Mouse (Mus musculus): ENCODE data around the gene Ablim1.

Gene Ablim1

DNA sequence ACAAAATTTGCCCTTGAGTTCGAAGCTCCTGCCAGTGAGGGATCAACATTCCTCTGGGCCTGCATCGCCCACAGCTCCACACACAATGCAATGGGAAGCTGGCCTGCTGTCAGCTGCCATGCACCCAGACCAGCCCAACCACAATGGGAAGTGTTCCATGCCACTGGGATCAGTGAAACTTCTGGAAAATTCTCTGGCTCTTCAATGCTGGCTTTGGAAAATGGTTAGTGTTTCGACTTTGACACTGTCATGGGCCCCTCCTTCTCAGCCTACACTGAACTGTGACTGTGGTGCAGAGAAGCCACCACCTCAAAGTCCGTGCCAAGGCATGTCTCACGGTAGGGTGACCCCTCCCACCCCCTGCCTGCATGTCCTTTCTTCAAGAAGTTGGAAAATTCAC lies 125.3 kb downstream of the Ablim1 start:
- TF ChIP-seq GATA4 (IDR thresholded peaks at IDR 0.05; ENCODE audit: insufficient replicate concordance, low read length): no peak

- TF ChIP-seq GATA4 (IDR thresholded peaks at IDR 0.05; ENCODE audit: insufficient replicate concordance, low read length): no peak
These were observed 126.2 kb downstream of the Ablim1 start for GRCm38 (mm10) chr19:57188553-57188952.

DNA sequence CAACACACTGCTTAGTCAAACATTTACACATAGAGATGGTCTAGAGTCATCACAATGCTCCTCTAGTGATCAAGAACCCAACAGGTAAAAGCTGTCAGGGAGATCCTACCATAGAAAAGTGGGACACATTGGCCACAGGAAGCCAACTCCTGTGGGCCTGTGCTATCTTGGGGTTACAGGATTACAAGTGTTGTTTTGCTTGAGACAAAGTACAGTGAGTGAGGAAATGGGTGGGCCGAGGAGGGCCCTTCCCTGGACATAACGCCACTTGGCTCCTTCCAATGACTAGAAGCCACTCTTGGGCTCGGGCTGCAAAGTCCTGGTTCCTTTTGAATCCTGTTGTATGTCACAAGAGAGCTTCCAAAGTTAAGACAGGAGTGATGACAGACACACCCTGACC lies 129.7 kb downstream of the Ablim1 start:
- no peak for TF ChIP-seq GATA4 (IDR thresholded peaks at IDR 0.05; ENCODE audit: insufficient replicate concordance, low read length)

- no peak for TF ChIP-seq GATA4 (IDR thresholded peaks at IDR 0.05; ENCODE audit: insufficient replicate concordance, low read length)
These were observed 131.6 kb downstream of the Ablim1 start for GRCm38 (mm10) chr19:57182938-57183720.

DNA sequence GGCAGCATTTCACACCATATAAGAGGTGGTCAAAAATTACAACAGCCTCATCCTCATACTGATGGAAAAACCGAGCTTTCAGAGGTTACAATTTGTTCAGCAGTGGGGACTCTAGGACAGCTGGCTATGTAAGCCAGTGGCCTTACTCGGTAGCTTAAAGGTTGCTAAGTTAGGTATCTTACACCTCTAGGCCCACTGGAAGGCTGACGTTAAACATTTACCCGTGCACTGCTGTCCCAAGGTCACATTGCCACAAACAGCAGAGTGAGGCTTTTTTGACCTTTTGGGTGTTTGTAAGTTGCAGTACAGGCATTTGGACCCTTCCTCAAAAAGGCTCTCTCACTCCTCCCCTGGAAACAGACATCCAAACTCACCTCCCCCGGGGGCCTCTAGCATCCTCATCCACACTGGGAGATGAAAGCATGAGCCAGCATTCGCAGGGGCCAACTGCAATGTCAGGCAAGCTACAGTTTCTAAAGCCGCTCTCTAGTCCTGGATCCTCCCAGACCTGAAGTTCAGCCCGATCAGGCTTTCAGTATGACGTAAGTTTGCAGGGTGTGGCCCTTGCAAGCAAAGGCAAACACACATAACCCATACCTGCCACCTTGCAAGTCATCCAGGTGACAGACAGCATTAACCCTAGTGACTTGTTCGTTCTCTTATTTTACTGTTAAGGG lies 132.7 kb downstream of the Ablim1 start:
- TF ChIP-seq GATA4 (IDR thresholded peaks at IDR 0.05; ENCODE audit: insufficient replicate concordance, low read length): no peak

GRCm38 (mm10) chr19:57181317-57181716 lies 133.4 kb downstream of the Ablim1 start:
- TF ChIP-seq GATA4 (IDR thresholded peaks at IDR 0.05; ENCODE audit: insufficient replicate concordance, low read length): no peak

DNA sequence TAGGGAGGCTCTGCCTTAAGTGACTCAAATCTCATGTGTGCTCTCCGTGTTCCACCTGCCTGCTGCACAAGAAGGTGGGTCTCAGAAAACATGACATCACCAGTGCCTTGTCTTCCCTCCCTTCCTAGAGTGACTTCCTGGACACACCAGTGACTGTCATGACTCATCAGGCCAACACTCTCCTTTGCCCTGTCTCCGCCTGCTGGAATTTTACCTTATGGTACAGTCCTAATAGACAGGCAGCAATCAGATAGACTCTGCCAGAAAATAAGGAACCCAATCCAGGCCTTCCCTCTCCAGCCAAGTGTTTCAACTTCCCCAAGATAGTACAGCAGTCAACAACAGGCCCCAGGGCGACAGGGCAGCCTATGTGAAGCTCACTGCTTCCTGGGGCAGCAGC lies 133.8 kb downstream of the Ablim1 start:
- no peak for TF ChIP-seq GATA4 (IDR thresholded peaks at IDR 0.05; ENCODE audit: insufficient replicate concordance, low read length)

- TF ChIP-seq GATA4 (IDR thresholded peaks at IDR 0.05; ENCODE audit: insufficient replicate concordance, low read length): no peak
These were observed 134.4 kb downstream of the Ablim1 start for GRCm38 (mm10) chr19:57180333-57180732.

- TF ChIP-seq GATA4 (IDR thresholded peaks at IDR 0.05; ENCODE audit: insufficient replicate concordance, low read length): no peak
These were observed 135.4 kb downstream of the Ablim1 start for GRCm38 (mm10) chr19:57179269-57179668.

DNA sequence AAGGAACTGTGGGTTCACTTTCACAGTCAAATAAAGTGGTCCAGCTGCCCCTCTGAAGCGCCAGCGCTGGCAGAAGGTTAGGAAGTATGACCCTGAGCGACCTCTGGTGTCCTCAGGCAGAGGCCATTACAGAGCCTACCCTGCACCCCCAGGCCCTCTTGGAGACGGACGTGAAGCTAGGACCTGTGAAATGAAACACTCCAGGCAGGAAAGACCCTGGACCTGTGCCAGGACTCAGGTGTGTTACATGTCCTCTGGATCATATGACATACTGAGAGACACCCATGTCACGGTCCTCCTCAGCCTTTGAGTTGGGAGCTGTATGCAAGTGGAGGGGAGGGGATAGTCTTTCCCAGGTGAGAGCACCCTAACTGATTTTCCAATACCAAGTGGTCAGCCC lies 137.4 kb downstream of the Ablim1 start:
- TF ChIP-seq GATA4 (IDR thresholded peaks at IDR 0.05; ENCODE audit: insufficient replicate concordance, low read length): no peak

- TF ChIP-seq GATA4 (IDR thresholded peaks at IDR 0.05; ENCODE audit: insufficient replicate concordance, low read length): no peak
These were observed 139.6 kb downstream of the Ablim1 start for GRCm38 (mm10) chr19:57175077-57175476.

DNA sequence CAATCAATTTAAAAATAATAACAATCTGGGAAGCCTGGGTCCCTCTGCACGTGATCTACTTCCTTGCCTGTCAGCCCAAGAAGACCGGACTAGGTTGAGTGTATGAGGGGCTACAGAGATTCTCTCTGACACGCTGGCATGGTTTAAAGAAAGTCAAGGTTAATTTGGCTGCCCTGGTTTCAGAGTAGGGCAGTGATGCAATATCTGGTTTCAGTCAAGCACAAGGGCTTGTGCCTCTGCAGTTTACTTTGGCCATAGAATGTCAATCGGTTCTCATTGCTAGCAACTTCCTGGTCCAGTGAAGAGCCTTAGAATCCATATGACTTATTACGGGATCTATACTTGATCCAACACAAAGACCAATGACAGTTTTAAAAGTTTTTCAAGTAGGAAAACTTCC lies 140.2 kb downstream of the Ablim1 start:
- no peak for TF ChIP-seq GATA4 (IDR thresholded peaks at IDR 0.05; ENCODE audit: insufficient replicate concordance, low read length)

- TF ChIP-seq GATA4 (IDR thresholded peaks at IDR 0.05; ENCODE audit: insufficient replicate concordance, low read length): no peak
These were observed 140.7 kb downstream of the Ablim1 start for GRCm38 (mm10) chr19:57174045-57174444.

DNA sequence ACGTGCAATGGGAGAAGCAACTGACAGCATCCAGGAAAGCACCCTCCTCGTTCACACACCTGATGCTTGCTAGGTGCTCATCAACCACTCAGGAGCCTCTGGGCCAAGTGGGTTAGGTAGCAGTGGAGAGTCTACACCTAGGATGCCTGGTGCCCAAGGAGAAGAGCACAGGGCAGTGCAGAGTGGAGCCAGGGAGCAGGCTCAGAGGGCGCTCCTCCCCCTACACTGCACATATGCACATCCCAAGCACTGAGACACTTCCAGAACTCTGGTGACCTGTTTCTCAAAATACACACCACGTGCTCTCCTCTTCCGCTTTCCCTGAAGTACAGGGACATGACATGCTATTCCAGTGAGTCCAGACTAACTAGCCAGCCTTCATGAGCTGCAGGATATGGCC lies 142.4 kb downstream of the Ablim1 start:
- TF ChIP-seq GATA4 (IDR thresholded peaks at IDR 0.05; ENCODE audit: insufficient replicate concordance, low read length): no peak

GRCm38 (mm10) chr19:57170880-57171279 lies 143.8 kb downstream of the Ablim1 start:
- no peak for TF ChIP-seq GATA4 (IDR thresholded peaks at IDR 0.05; ENCODE audit: insufficient replicate concordance, low read length)

GRCm38 (mm10) chr19:57169485-57169884 lies 145.2 kb downstream of the Ablim1 start:
- TF ChIP-seq GATA4 (IDR thresholded peaks at IDR 0.05; ENCODE audit: insufficient replicate concordance, low read length): no peak
